Mouse (Mus musculus): ENCODE measurements around the gene Cyp4f39. TPM values are rescaled to one million over a fixed set of nuclear protein-coding genes. Genes with fewer than 3 reads are reported as not detected.
A peak's percentile ranks its signal among the peaks of the same experiment; 100 is the strongest.
"Not testable (repeated sequence)": the region's sequence is repeated elsewhere in the genome, so short reads cannot be mapped to it uniquely, and the experiment has no call there.

Gene Cyp4f39
- total and polyA plus RNA-seq, 2 experiments from 2014 or later, result 0.16 to 4.0 TPM

GRCm38 (mm10) chr17:32481766-32482165, 29.2 kb downstream of the Cyp4f39 start:
- no peaks in the 10 kb centered on the region for H3K4me1 ChIP-seq (ENCODE audit: control insufficient read depth, insufficient read depth)
- no peaks in the 10 kb centered on the region for H3K9me3 ChIP-seq (replicated peaks; ENCODE audit: control insufficient read depth, low read length)
- 76% methylated on average over 14 of the region's 14 CpGs for WGBS
- H3K4me2 ChIP-seq (ENCODE audit: low read depth, low read length), result no peak overlapping the region
- ATAC-seq (ENCODE audit: insufficient read depth, low read depth) (no peak), DNase-seq (ENCODE audit: low spot score) (no peak)
- H3K27ac ChIP-seq (ENCODE audit: low read depth), result no peak overlapping the region
- H3K36me3 ChIP-seq (replicated peaks; ENCODE audit: control insufficient read depth, insufficient read depth, low read length), result no peaks in the 10 kb centered on the region
- no peak overlapping the region for H3K4me3 ChIP-seq (ENCODE audit: low read depth, low read length)
- H3K9ac ChIP-seq (replicated peaks; ENCODE audit: low read depth, low read length), result no peak overlapping the region
- 0 out of 2 replicates have a peak, but pooled peaks cover 10% of the 10 kb centered on the region for H3K27me3 ChIP-seq (ENCODE audit: control insufficient read depth, insufficient read depth, low read length)
- TF ChIP-seq CTCF (IDR thresholded peaks at IDR 0.05; ENCODE audit: low read depth) (no peak), EP300 (IDR thresholded peaks at IDR 0.05; ENCODE audit: low read depth) (no peak)

- Histone ChIP-seq H3K36me3 (replicated peaks; ENCODE audit: control insufficient read depth, insufficient read depth, low read length) (no peaks in the 10 kb centered on the region), H3K9ac (replicated peaks; ENCODE audit: low read depth, low read length) (no peak overlapping the region), H3K4me1 (ENCODE audit: control insufficient read depth, insufficient read depth) (no peaks in the 10 kb centered on the region), H3K4me3 (ENCODE audit: low read depth, low read length) (no peak overlapping the region), H3K27ac (ENCODE audit: low read depth) (no peak overlapping the region), H3K9me3 (replicated peaks; ENCODE audit: control insufficient read depth, low read length) (no peaks in the 10 kb centered on the region), H3K4me2 (ENCODE audit: low read depth, low read length) (peak overlapping the region; percentile 20; the same call in 1 of the 2 replicates), H3K27me3 (ENCODE audit: control insufficient read depth, insufficient read depth, low read length) (0 out of 2 replicates have a peak, but pooled peaks cover 10% of the 10 kb centered on the region)
- DNase-seq (ENCODE audit: low spot score) (peak; percentile 67), ATAC-seq (ENCODE audit: insufficient read depth, low read depth) (peak; percentile 92)
- 15% methylated on average over 18 of the region's 18 CpGs for WGBS
- peak; percentile 71 for TF ChIP-seq CTCF (IDR thresholded peaks at IDR 0.05; ENCODE audit: low read depth)
- no peak for TF ChIP-seq EP300 (IDR thresholded peaks at IDR 0.05; ENCODE audit: low read depth)
Observed at GRCm38 (mm10) chr17:32483200-32483599, 30.7 kb downstream of the Cyp4f39 start.

- H3K9ac ChIP-seq (replicated peaks; ENCODE audit: low read depth, low read length), result no peak overlapping the region
- DNase-seq (ENCODE audit: low spot score), result peak; percentile 27
- 12% methylated on average over 30 of the region's 30 CpGs for WGBS
Observed at GRCm38 (mm10) chr17:32492349-32492980, 39.9 kb downstream of the Cyp4f39 start.

DNA sequence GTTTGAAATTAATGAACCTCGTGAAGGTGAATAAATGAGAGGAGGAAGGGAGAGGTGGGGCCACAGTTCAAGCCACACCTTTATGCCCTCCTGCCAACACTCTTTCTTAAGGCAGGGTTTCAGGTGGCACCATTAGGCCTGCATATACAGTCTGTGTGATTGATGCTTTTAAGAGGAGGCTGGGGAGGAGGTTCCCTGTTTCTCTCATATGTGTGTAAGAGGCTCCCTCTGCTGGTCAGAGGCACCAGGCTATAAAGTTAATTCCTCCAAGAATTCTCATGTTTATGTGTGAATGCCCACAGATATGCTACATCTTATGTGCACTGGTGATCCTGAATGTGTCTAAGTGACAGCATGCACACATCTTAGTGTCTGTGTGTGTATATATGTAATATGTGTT, 42.1 kb downstream of the Cyp4f39 start:
- 70% methylated on average over 1 of the region's 1 CpGs for WGBS

More at GRCm38 (mm10) chr17:32492349-32492980, 39.9 kb downstream of the Cyp4f39 start:
- H3K27ac ChIP-seq (ENCODE audit: low read depth), result no peak overlapping the region
- H3K9me3 ChIP-seq (replicated peaks; ENCODE audit: control insufficient read depth, low read length), result no peaks in the 10 kb centered on the region
- peak overlapping the region; percentile 28 for H3K4me3 ChIP-seq (ENCODE audit: low read depth, low read length)
- H3K4me2 ChIP-seq (ENCODE audit: low read depth, low read length), result peak overlapping the region; percentile 48
- ATAC-seq (ENCODE audit: insufficient read depth, low read depth), result peak; percentile 63
- no peaks in the 10 kb centered on the region for H3K27me3 ChIP-seq (ENCODE audit: control insufficient read depth, insufficient read depth, low read length)
- no peaks in the 10 kb centered on the region for H3K4me1 ChIP-seq (ENCODE audit: control insufficient read depth, insufficient read depth)
- H3K36me3 ChIP-seq (replicated peaks; ENCODE audit: control insufficient read depth, insufficient read depth, low read length), result no peaks in the 10 kb centered on the region
- no peak for TF ChIP-seq EP300 (IDR thresholded peaks at IDR 0.05; ENCODE audit: low read depth)
- TF ChIP-seq CTCF (IDR thresholded peaks at IDR 0.05; ENCODE audit: low read depth), result no peak

GRCm38 (mm10) chr17:32500511-32500910, 48.0 kb downstream of the Cyp4f39 start:
- H3K27ac ChIP-seq (ENCODE audit: low read depth); H3K4me3 ChIP-seq (ENCODE audit: low read depth, low read length): not testable (repeated sequence)

More for the DNA sequence above, 42.1 kb downstream of the Cyp4f39 start:
- no peaks in the 10 kb centered on the region for H3K9me3 ChIP-seq (replicated peaks; ENCODE audit: control insufficient read depth, low read length)
- H3K4me1 ChIP-seq (ENCODE audit: control insufficient read depth, insufficient read depth), result no peaks in the 10 kb centered on the region
- TF ChIP-seq CTCF (IDR thresholded peaks at IDR 0.05; ENCODE audit: low read depth), result peak; percentile 79
- TF ChIP-seq EP300 (IDR thresholded peaks at IDR 0.05; ENCODE audit: low read depth), result no peak
- H3K9ac ChIP-seq (replicated peaks; ENCODE audit: low read depth, low read length), result no peak overlapping the region
- H3K4me3 ChIP-seq (ENCODE audit: low read depth, low read length), result no peak overlapping the region
- H3K4me2 ChIP-seq (ENCODE audit: low read depth, low read length), result no peak overlapping the region
- H3K27me3 ChIP-seq (ENCODE audit: control insufficient read depth, insufficient read depth, low read length), result no peaks in the 10 kb centered on the region
- H3K27ac ChIP-seq (ENCODE audit: low read depth), result no peak overlapping the region
- ATAC-seq (ENCODE audit: insufficient read depth, low read depth) (peak; percentile 65; the same call in 1 of the 2 replicates), DNase-seq (ENCODE audit: low spot score) (peak; percentile 86)
- no peaks in the 10 kb centered on the region for H3K36me3 ChIP-seq (replicated peaks; ENCODE audit: control insufficient read depth, insufficient read depth, low read length)

DNA sequence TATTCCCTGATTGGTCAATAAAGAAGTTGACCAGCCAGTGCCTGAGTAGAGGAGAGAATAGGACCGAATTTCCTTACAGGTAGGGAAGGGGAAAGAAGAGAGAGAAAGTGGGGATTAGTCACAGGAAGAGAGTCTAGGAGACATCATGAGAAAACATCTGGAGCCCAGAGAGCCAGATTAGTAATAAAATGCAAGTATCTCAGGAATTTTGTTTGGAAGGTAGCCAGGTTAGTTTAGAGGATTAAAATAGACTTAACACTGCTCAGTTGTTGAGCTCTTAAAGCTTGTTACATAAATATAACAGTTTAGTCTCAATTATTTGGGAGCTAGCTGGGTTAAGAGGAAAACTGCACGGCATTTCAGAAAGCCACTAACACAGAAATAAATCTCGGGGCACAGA, 48.5 kb downstream of the Cyp4f39 start:
- TF ChIP-seq EP300 (IDR thresholded peaks at IDR 0.05; ENCODE audit: low read depth) (no peak), CTCF (IDR thresholded peaks at IDR 0.05; ENCODE audit: low read depth) (no peak)
- Histone ChIP-seq H3K36me3 (replicated peaks; ENCODE audit: control insufficient read depth, insufficient read depth, low read length) (no peaks in the 10 kb centered on the region), H3K4me1 (ENCODE audit: control insufficient read depth, insufficient read depth) (peaks cover 5% of the 10 kb centered on the region; the same call in 1 of the 2 replicates), H3K4me3 (ENCODE audit: low read depth, low read length) (no peak overlapping the region), H3K9ac (replicated peaks; ENCODE audit: low read depth, low read length) (no peak overlapping the region), H3K27me3 (ENCODE audit: control insufficient read depth, insufficient read depth, low read length) (no peaks in the 10 kb centered on the region), H3K9me3 (replicated peaks; ENCODE audit: control insufficient read depth, low read length) (no peaks in the 10 kb centered on the region), H3K27ac (ENCODE audit: low read depth) (no peak overlapping the region), H3K4me2 (ENCODE audit: low read depth, low read length) (no peak overlapping the region)
- DNase-seq (ENCODE audit: low spot score) (no peak), ATAC-seq (ENCODE audit: insufficient read depth, low read depth) (no peak)
- WGBS, result 46% methylated on average over 3 of the region's 3 CpGs

More at GRCm38 (mm10) chr17:32500511-32500910, 48.0 kb downstream of the Cyp4f39 start:
- WGBS, result 80% methylated on average over 4 of the region's 4 CpGs
- not testable (repeated sequence) for H3K4me1 ChIP-seq (ENCODE audit: control insufficient read depth, insufficient read depth); H3K9me3 ChIP-seq (replicated peaks; ENCODE audit: control insufficient read depth, low read length); H3K27me3 ChIP-seq (ENCODE audit: control insufficient read depth, insufficient read depth, low read length); H3K9ac ChIP-seq (replicated peaks; ENCODE audit: low read depth, low read length); H3K4me2 ChIP-seq (ENCODE audit: low read depth, low read length); H3K36me3 ChIP-seq (replicated peaks; ENCODE audit: control insufficient read depth, insufficient read depth, low read length); ATAC-seq (ENCODE audit: insufficient read depth, low read depth); DNase-seq (ENCODE audit: low spot score)
